Mouse (Mus musculus): ENCODE measurements around the gene Hoxd4.

The Hoxd4 gene

DNA sequence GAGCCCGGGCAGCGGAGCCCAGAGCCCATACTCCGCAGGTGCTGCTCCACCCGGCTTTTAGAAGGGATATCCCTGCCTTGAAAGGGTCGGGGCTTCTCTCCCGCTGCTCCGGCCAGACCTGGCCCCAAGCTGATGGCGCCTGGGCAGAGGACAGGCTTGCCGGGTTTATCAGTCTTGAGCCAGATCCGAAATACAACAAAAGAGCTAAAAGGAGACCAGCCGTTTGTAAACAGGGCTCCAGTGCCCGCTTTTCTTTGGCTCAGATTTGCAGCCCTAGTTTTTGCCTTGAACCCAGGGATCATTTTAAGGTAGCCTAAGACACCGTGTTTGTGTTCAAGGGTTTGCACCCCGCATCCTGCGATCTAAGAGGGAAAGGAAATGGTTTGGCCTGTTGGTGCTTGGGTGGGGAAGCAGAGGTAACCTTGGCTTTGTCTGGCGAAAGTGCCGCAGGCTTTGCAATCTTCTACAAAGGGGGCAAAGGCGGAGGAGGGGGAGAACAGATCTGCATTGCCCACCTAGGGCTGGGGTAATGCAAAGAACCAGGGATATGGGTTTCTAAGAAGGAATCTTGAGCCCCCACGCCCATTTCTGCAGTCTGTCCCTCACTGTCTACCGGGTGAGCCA is 18.8 kb upstream of the Hoxd4 start:
- no peak for DNase-seq (ENCODE audit: low read depth, low spot score)

- DNase-seq (ENCODE audit: low read depth, low spot score) = no peak
Observed at GRCm38 (mm10) chr2:74693432-74693827, 18.3 kb upstream of the Hoxd4 start.

- DNase-seq (ENCODE audit: low read depth, low spot score) = peak; percentile 56
Observed at GRCm38 (mm10) chr2:74694066-74694465, 17.7 kb upstream of the Hoxd4 start.

- no peak for DNase-seq (ENCODE audit: low read depth, low spot score)
Observed at GRCm38 (mm10) chr2:74695383-74695782, 16.3 kb upstream of the Hoxd4 start.

DNA sequence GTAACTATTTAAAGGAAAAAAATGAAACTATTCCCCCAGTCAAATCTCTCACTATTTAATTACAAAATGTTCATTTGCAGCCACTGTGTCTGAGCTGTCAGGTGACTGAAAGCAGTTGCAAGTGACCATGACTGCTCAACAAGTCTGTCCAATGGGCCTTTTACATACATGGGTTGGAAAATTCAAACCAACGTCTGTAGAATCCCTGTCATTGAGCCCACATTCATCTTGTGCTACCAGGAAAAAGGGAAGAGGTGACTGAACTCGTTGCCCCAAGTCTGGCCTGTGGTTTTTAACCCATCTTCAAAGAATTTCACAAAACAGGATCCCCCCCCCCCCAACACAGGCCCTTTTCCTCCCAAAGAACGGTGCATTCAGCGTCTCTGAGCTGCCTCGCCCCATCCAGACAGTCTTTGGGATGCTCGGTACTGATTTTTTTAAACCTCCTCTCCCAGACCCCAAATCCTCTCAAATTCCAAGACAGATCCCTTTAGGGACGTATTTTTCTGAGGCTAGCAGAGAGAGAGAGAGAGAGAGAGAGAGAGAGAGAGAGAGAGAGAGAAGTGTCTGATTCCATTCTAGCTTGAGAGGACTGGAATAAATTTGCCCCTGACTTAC is 15.8 kb upstream of the Hoxd4 start:
- DNase-seq (ENCODE audit: low read depth, low spot score) = no peak

GRCm38 (mm10) chr2:74696442-74697335 is 15.0 kb upstream of the Hoxd4 start:
- DNase-seq (ENCODE audit: low read depth, low spot score) = no peak

DNA sequence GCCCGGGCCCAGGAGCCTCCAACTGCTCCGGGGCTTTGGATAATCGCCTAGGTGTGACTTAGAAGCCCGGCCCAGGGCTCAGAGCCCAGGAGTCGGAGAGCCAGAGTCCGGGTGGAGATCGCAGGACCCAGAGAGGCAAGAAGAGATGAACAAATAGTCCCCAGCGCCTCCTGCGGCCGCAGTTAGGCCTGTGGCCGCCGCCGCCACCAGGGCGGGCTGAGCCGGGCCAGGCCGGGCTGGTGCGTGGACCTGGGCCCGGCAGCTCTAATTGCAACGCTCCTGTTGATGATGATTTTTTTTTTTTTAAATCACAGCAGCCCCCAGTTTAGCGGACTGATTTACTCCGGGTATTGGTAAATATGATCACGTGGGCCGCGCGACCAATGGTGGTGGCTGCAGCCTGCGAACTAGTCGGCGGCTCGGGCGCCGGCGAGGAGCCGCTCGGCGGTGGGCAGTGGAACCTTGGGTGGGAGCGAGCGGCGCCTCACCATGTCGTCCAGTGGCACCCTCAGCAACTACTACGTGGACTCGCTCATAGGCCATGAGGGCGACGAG is 14.1 kb upstream of the Hoxd4 start, which contains the start of gene Hoxd9:
Gene Hoxd9, plus strand, starts transcription at position 161 of the 555 bp plus-strand sequence.
- DNase-seq (ENCODE audit: low read depth, low spot score) = peak; percentile 40

GRCm38 (mm10) chr2:74698201-74699052 is 13.3 kb upstream of the Hoxd4 start:
- DNase-seq (ENCODE audit: low read depth, low spot score) = peak; percentile 23

DNA sequence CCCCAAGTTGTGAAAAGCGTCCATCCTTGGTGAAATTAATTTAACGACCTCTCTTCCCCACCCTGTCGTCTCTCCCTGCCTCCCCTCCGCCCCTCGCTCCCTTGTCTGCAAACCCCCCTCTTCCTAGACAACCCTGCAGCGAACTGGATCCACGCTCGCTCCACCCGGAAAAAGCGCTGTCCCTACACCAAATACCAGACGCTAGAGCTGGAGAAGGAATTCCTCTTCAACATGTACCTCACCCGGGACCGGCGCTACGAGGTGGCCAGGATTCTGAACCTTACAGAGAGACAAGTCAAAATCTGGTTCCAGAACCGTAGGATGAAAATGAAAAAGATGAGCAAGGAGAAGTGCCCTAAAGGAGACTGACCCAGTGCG is 12.7 kb upstream of the Hoxd4 start:
- DNase-seq (ENCODE audit: low read depth, low spot score) = no peak

GRCm38 (mm10) chr2:74699664-74700545 is 11.8 kb upstream of the Hoxd4 start:
- DNase-seq (ENCODE audit: low read depth, low spot score) = no peak

GRCm38 (mm10) chr2:74700546-74701112 is 11.1 kb upstream of the Hoxd4 start:
- no peak for DNase-seq (ENCODE audit: low read depth, low spot score)

- peak; percentile 81 for DNase-seq (ENCODE audit: low read depth, low spot score)
Observed at GRCm38 (mm10) chr2:74701949-74702819, 9.5 kb upstream of the Hoxd4 start.

GRCm38 (mm10) chr2:74702820-74703219 is 8.9 kb upstream of the Hoxd4 start:
- DNase-seq (ENCODE audit: low read depth, low spot score) = no peak

- no peak for DNase-seq (ENCODE audit: low read depth, low spot score)
Observed at GRCm38 (mm10) chr2:74703317-74703716, 8.4 kb upstream of the Hoxd4 start.

DNA sequence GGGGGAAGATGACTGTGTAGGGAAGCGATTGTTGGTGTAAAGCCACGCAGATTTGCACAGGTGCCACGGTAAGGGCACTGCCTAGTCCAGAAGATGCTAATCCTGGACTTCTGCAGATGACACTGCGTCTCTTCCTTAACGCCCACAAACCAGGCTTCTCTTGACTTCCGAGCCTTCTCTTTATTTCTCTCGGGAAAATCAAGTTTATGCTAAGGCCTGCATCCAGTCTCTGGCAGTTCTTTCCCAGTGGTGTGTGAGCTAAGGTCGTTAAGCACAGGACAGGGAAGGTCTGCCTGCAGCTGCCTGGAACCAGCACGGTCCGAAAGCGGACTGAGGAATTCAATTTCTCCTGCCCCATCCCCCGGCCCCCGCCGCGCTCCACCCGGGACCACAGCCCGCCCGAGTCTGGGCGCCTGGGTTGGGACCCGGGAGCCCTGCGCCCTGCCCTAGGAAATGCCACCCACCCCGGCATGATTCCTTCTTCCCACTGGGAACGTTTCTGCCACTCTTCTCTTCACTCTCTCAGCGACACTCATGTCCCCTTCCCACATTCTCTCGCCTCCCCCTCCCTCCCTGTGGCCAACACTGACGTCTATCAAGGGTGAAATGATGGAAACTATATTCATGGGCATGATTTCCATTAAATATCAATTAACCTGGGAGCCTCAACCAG is 7.9 kb upstream of the Hoxd4 start:
- DNase-seq (ENCODE audit: low read depth, low spot score) = no peak

GRCm38 (mm10) chr2:74704393-74704998 is 7.2 kb upstream of the Hoxd4 start, which contains the start of gene Hoxd8:
TSS of gene Hoxd8 (plus strand) at chr2:74704615.
- no peak for DNase-seq (ENCODE audit: low read depth, low spot score)

GRCm38 (mm10) chr2:74704999-74705466 is 6.7 kb upstream of the Hoxd4 start:
- peak; percentile 37 for DNase-seq (ENCODE audit: low read depth, low spot score)
